Mouse (Mus musculus) heart, embryonic 11.5 days (tissue): ENCODE measurements around the gene Lamb1. TPM values are rescaled to one million over a fixed set of nuclear protein-coding genes. Genes with fewer than 3 reads are reported as not detected.

ENCODE experiments used
- ATAC-seq: fragments of 200-750 bp; cut with Nextera tagmentation; replicated peaks from 2 replicates; pipeline ENCODE4 v1.8.0; 2017; ENCODE audit warnings: moderate library complexity; ENCODE audit not compliant: insufficient number of reproducible peaks, low FRiP score, low TSS enrichment
- H3K27ac ChIP-seq: fragments of 300-500 bp; sonication (generic); 2 replicates; pipeline ENCODE4 v1.5.1; 2014; ENCODE audit warnings: mild to moderate bottlenecking, low read depth, low read length
- H3K27me3 ChIP-seq: fragments of 300-500 bp; sonication (generic); 2 replicates; pipeline ENCODE4 v1.6.1; 2014; ENCODE audit warnings: mild to moderate bottlenecking, low read length, mixed read lengths; ENCODE audit not compliant: control insufficient read depth, insufficient read depth
- H3K36me3 ChIP-seq: fragments of 300-500 bp; sonication (generic); 2 replicates; pipeline ENCODE4 v1.6.1; 2014; ENCODE audit warnings: mild to moderate bottlenecking, low read length, moderate library complexity, mixed read lengths; ENCODE audit not compliant: control insufficient read depth, insufficient read depth
- H3K4me1 ChIP-seq: fragments of 300-500 bp; sonication (generic); 2 replicates; pipeline ENCODE4 v1.6.1; 2014; ENCODE audit warnings: low read length; ENCODE audit not compliant: control insufficient read depth, insufficient read depth
- H3K4me2 ChIP-seq: fragments of 300-500 bp; sonication (generic); 2 replicates; pipeline ENCODE4 v1.6.1; 2014; ENCODE audit warnings: mild to moderate bottlenecking, moderate library complexity
- H3K4me3 ChIP-seq: fragments of 300-500 bp; sonication (generic); 2 replicates; pipeline ENCODE4 v1.5.1; 2014; ENCODE audit warnings: low read depth, low read length
- H3K9ac ChIP-seq: fragments of 300-500 bp; sonication (generic); 2 replicates; pipeline ENCODE4 v1.6.1; 2014; ENCODE audit warnings: mild to moderate bottlenecking, low read depth, low read length, moderate library complexity
- H3K9me3 ChIP-seq: fragments of 300-500 bp; sonication (generic); replicated peaks from 2 replicates; pipeline ENCODE4 v1.6.1; 2016; ENCODE audit warnings: low read length; ENCODE audit not compliant: control insufficient read depth
- WGBS: fragments of 180-500 bp; shearing (Covaris S2); extraction: QIAGEN DNeasy Blood & Tissue Kit; methylation state at CpG from one replicate; pipeline ENCODE4 v1.1.7; 2014; ENCODE audit not compliant: insufficient replicate concordance; 5-methylcytosine and 5-hydroxymethylcytosine counted together
- polyA plus RNA-seq: library from polyadenylated mRNA; unstranded; fragments of >200 nt; fragmentation: Nextera tagmentation; extraction: Ambion mirVana; gene quantifications from 2 replicates; pipeline ENCODE4 v1.2.1, GENCODE M21; 2014

The Lamb1 gene
- polyA plus RNA-seq, 1 experiment from 2014 or later = 67.4 TPM

DNA sequence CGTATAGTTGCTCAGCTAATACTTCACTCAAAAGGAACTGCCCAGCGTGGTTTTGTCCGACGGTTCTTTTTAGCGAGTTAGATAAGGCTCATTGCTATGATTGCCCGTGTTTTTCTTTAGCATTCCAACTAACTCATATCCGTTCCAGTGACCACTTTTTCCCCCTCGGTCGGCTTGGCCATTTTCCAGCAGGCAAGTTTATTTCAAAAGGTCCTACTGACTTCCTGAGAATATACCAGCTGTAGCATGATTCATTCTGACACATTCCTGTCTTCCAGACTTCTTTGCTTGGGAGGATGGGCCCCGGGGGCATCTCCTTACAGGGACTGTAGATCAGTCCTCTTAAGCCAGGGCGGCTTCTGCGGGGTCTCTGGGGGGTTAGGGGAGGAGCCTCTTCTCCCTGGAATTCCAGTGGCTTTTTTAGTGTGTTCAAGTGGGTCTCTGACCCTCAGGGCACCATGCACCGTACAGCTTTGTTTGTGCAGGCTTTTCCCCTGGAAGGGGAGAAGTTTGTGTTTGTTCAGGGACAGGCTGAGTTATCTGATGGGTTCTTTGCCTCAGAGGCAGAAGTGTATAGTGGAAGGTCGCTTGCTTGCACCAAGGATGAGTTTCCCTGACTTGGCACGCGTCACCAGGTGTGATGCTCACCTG, 6.5 kb downstream of the Lamb1 start:
- Histone ChIP-seq H3K4me2 (peak overlapping the region; percentile 48), H3K4me3 (no peak overlapping the region), H3K4me1 (peaks cover 45% of the 10 kb centered on the region), H3K9ac (0 out of 2 replicates have a peak overlapping the region, but pooled peaks have one; percentile 39), H3K36me3 (peaks cover 33% of the 10 kb centered on the region), H3K9me3 (no peaks in the 10 kb centered on the region), H3K27ac (peak overlapping the region; percentile 88), H3K27me3 (no peaks in the 10 kb centered on the region)
- WGBS = 17% methylated on average over 16 of the region's 16 CpGs
- peak; percentile 74 for ATAC-seq

- H3K4me1 ChIP-seq = peaks cover 40% of the 10 kb centered on the region
- peaks cover 35% of the 10 kb centered on the region for H3K36me3 ChIP-seq
- H3K9me3 ChIP-seq = no peaks in the 10 kb centered on the region
- 47% methylated on average over 8 of the region's 8 CpGs for WGBS
- ATAC-seq = peak; percentile 26; the same call in 1 of the 2 replicates
- H3K4me3 ChIP-seq = no peak overlapping the region
- H3K4me2 ChIP-seq = peak overlapping the region; percentile 48
- H3K9ac ChIP-seq = 0 out of 2 replicates have a peak overlapping the region, but pooled peaks have one; percentile 39
- peak overlapping the region; percentile 88 for H3K27ac ChIP-seq
- H3K27me3 ChIP-seq = no peaks in the 10 kb centered on the region
Measured at GRCm38 (mm10) chr12:31272012-31272735, 7.1 kb downstream of the Lamb1 start.

GRCm38 (mm10) chr12:31272846-31273245, 7.8 kb downstream of the Lamb1 start:
- H3K4me2 ChIP-seq = no peak overlapping the region
- no peak for ATAC-seq
- H3K27ac ChIP-seq = no peak overlapping the region
- no peaks in the 10 kb centered on the region for H3K9me3 ChIP-seq
- peaks cover 39% of the 10 kb centered on the region for H3K36me3 ChIP-seq
- no peak overlapping the region for H3K4me3 ChIP-seq
- 72% methylated on average over 2 of the region's 2 CpGs for WGBS
- no peak overlapping the region for H3K9ac ChIP-seq
- peaks cover 38% of the 10 kb centered on the region for H3K4me1 ChIP-seq
- no peaks in the 10 kb centered on the region for H3K27me3 ChIP-seq

GRCm38 (mm10) chr12:31273646-31274045, 8.6 kb downstream of the Lamb1 start:
- no peak for ATAC-seq
- Histone ChIP-seq H3K4me1 (peaks cover 35% of the 10 kb centered on the region), H3K9ac (no peak overlapping the region), H3K9me3 (no peaks in the 10 kb centered on the region), H3K27ac (no peak overlapping the region), H3K27me3 (no peaks in the 10 kb centered on the region), H3K4me2 (no peak overlapping the region), H3K4me3 (no peak overlapping the region), H3K36me3 (peaks cover 46% of the 10 kb centered on the region)
- WGBS = 93% methylated on average over 7 of the region's 7 CpGs

DNA sequence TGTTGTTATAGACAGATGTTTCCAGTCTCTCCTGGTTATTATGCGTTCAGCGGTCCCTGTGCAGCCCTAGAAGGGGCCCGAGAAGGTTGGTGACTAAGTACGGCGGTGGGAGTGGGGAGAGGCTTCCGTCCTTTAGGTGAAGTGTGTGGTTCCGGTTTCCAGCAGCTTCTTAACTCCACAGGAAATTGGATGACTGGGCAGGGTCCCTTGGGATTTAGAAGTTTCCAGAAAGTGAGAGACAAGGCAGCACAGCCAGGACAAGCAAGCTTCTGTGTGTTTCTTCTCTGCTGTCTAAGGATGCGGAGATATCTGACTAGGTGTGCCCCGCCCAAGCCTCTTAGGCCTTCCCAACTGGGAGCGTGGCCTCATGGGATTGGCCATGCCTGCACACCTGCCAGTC, 10.4 kb downstream of the Lamb1 start:
- H3K36me3 ChIP-seq = peaks cover 48% of the 10 kb centered on the region

GRCm38 (mm10) chr12:31278270-31278669, 13.2 kb downstream of the Lamb1 start:
- 88% methylated on average over 11 of the region's 11 CpGs for WGBS
- Histone ChIP-seq H3K36me3 (peaks cover 53% of the 10 kb centered on the region), H3K27ac (no peak overlapping the region), H3K9me3 (no peaks in the 10 kb centered on the region), H3K4me2 (no peak overlapping the region), H3K4me3 (no peak overlapping the region), H3K4me1 (peaks cover 23% of the 10 kb centered on the region; the same call in 1 of the 2 replicates), H3K27me3 (no peaks in the 10 kb centered on the region), H3K9ac (no peak overlapping the region)
- ATAC-seq = no peak

More for the DNA sequence above, 10.4 kb downstream of the Lamb1 start:
- no peak overlapping the region for H3K9ac ChIP-seq
- ATAC-seq = no peak
- peak overlapping the region; percentile 41; the same call in 1 of the 2 replicates for H3K27ac ChIP-seq
- H3K27me3 ChIP-seq = no peaks in the 10 kb centered on the region
- WGBS = 76% methylated on average over 10 of the region's 10 CpGs
- no peak overlapping the region for H3K4me3 ChIP-seq
- no peak overlapping the region for H3K4me2 ChIP-seq
- peaks cover 34% of the 10 kb centered on the region for H3K4me1 ChIP-seq
- no peaks in the 10 kb centered on the region for H3K9me3 ChIP-seq

DNA sequence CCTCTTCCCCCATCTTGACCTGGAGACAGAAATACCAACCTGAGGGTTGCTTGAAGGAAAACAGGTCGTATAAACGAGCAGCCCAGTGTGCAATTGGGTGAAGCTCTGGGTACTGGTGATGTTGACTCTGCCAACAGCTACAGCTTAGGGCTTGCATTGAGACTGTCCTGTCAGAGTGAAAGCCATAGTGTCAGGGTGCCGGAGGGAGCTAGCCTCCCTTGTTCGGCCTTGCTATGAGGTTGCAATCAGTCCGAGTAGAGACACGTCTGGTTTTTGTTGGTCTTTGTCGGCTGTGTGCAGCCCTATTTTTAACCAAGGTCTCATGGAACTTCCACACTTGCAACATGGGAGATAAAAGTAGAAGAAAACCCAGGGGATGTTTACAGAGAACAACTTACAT, 15.3 kb downstream of the Lamb1 start:
- WGBS = 49% methylated on average over 7 of the region's 7 CpGs
- H3K9ac ChIP-seq = no peak overlapping the region
- H3K36me3 ChIP-seq = peaks cover 45% of the 10 kb centered on the region
- H3K4me1 ChIP-seq = peaks cover 21% of the 10 kb centered on the region; the same call in 1 of the 2 replicates
- no peak overlapping the region for H3K4me3 ChIP-seq
- no peak overlapping the region for H3K4me2 ChIP-seq
- H3K27me3 ChIP-seq = no peaks in the 10 kb centered on the region
- ATAC-seq = no peak
- H3K27ac ChIP-seq = peak overlapping the region; percentile 71
- H3K9me3 ChIP-seq = no peaks in the 10 kb centered on the region

DNA sequence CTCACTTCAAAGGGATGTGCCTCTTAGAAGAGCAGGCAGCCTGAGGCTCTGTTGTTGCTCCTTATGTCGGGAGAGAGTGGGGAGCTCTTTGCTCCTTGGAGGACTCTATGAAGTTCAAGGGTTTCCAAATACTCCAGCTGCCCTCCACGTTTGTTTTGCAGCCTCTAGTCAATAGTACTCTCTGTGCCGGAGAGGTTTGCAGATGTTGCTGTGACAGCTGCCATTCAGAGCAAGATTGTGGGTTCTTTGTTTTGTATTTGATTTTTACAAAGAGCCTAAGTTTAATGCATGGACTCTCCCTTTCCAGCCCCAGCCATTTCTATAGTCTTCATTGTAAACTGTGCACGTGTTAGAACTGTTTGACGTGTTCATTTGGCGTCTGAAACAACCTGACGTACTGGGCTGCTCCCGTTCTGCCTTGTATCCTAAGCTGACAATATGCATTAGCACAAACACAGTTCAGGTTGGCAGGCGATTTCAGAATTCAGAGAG, 16.1 kb downstream of the Lamb1 start:
- H3K27me3 ChIP-seq = no peaks in the 10 kb centered on the region
- no peak overlapping the region for H3K27ac ChIP-seq
- H3K9ac ChIP-seq = no peak overlapping the region
- H3K4me2 ChIP-seq = no peak overlapping the region
- no peak overlapping the region for H3K4me3 ChIP-seq
- H3K36me3 ChIP-seq = peaks cover 50% of the 10 kb centered on the region
- no peaks in the 10 kb centered on the region for H3K9me3 ChIP-seq
- WGBS = 76% methylated on average over 9 of the region's 9 CpGs
- no peak for ATAC-seq
- peaks cover 21% of the 10 kb centered on the region; the same call in 1 of the 2 replicates for H3K4me1 ChIP-seq
